Mouse (Mus musculus) cerebellum, postnatal 14 days (tissue): ENCODE results near the gene Armh4.
"Not testable (repeated sequence)": the region's sequence is repeated elsewhere in the genome, so short reads cannot be mapped to it uniquely, and the experiment has no call there.

Experiments
- DNase-seq, 2 experiments: peaks; one replicate each; pipeline ENCODE4 v3.0.0; 2021; ENCODE audit warnings: mixed read lengths in 2 of 2

The Armh4 gene

GRCm38 (mm10) chr14:49782715-49783531, at the start of gene Armh4:
Gene Armh4, minus strand, starts transcription at chr14:49783383.
- peak; percentile 85 to 91 for DNase-seq

GRCm38 (mm10) chr14:49829192-49830171, 46.3 kb upstream of the Armh4 start:
- peak; percentile 13 to 17 for DNase-seq

- not testable (repeated sequence) for DNase-seq
Measured at GRCm38 (mm10) chr14:49819721-49820440, 36.7 kb upstream of the Armh4 start.

- not testable (repeated sequence) for DNase-seq
Measured at GRCm38 (mm10) chr14:49818713-49819208, 35.6 kb upstream of the Armh4 start.

GRCm38 (mm10) chr14:49812966-49813365, 29.8 kb upstream of the Armh4 start:
- DNase-seq = not testable (repeated sequence)

DNA sequence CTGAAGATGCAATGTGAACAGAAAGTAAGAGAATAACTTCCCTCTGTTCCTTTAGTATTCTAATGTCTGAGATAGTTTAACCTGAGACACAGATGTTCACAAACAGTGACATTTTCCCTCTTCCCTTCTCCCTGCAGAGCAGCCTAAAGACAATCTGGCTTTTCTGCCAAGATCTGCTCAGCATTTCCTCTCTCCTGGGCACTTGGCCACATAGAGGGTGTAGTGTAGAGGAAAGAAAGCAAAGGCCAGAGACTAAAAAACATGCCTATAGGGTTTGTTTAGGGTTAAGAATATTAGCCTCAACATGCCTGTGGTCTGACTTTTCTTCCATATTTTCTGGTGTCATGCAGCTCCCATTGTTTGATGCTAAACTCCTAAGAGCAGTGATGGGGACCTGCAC, 21.9 kb upstream of the Armh4 start:
- DNase-seq = peak; percentile 34 to 53

DNA sequence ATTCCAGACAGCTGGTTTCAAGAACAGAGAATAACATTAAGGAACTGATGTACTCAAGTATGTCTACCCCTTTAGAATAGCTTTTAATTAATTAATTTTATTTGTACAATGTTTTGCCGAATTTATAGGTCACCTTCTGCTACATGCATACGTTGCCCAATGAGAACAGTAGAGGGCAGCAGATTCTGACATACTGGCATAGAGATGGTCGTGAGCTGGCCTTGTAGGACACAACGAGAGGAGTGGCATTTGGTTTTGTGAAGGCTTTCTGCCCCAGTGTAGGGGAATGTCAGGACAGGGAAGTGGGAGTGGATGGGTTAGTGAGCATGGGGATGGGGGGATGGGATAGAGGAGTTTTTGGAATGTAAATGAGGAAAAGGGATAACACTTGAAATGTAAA, 18.3 kb upstream of the Armh4 start:
- peak; percentile 74 to 76 for DNase-seq

- DNase-seq = no peak
Measured at GRCm38 (mm10) chr14:49793948-49794347, 10.8 kb upstream of the Armh4 start.

GRCm38 (mm10) chr14:49790542-49790941, 7.4 kb upstream of the Armh4 start:
- no peak for DNase-seq

DNA sequence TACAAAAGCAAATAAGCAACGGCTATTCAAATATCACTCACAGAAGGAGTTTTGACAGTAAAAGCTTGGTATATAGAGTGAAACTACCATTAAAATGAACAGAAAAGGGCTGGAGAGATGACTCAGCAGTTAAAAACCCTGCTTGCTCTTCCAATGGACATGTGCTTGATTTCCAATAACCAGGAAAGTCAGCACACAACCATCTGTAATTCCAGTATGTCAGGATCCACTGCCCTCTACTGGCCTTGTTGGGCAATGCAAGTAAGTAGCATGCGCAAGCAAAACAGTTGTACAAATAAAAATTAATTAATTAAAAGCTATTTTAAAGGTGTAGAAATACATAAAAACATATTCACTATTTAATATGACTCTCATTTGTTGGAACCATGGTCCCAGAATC, 2.6 kb upstream of the Armh4 start:
- peak; percentile 84 to 87 for DNase-seq

DNA sequence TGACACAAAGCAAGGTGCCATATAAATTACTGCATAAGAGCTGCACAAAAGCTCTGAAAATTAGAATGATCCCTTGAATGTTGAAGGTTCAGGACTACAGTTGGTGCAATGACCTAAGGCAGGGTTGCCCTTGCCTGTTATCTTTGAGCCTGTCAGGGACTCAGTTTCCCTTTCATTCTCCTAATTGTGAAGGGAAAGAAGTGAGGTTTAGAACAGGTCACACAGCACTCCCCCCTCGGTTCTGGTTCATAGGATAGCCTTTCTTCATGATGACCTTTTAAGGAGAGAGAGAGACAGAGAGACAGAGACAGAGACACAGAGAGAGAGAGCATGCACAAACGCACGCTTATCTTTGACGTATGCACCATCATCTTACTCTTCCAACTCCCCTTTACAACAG, 683 bp upstream of the Armh4 start:
- no peak for DNase-seq

GRCm38 (mm10) chr14:49780416-49780815, 2.8 kb downstream of the Armh4 start:
- peak in 1 of 2 experiments; percentile 25 for DNase-seq

DNA sequence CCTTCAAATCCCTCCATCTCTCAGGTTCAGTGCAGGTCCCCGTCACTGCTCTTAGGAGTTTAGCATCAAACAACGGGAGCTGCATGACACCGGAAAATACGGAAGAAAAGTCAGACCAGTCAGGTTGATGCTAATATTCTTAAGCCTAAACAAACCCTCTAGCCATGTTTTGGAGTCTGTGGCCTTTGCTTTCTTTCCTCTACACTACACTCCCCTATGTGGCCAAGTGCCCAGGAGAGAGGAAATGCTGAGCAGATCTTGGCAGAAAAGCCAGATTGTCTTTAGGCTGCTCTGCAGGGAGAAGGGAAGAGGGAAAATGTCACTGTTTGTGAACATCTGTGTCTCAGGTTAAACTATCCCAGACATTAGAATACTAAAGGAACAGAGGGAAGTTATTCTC, 5.6 kb downstream of the Armh4 start:
- DNase-seq = peak; percentile 67 to 68

DNA sequence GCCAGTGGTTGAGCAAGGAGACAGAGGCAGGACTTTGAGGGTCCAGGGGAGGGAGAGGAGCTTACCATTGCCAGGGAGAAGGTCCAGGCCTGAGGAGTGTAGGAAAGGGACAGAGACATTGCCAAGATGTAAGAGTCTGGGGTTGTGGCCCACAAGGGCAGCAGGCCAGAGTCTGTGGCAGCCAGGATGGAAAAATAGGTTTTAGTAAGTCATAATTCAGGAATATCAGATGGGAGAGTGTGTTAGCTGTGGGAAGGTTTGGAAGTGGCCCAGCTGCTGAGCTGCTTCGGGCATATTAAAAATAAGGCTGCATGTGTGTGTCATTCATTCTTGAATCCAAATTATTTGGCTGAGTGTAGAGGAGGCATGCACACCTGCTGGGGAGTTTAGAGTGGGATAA, 11.4 kb downstream of the Armh4 start:
- peak; percentile 24 to 45 for DNase-seq

DNA sequence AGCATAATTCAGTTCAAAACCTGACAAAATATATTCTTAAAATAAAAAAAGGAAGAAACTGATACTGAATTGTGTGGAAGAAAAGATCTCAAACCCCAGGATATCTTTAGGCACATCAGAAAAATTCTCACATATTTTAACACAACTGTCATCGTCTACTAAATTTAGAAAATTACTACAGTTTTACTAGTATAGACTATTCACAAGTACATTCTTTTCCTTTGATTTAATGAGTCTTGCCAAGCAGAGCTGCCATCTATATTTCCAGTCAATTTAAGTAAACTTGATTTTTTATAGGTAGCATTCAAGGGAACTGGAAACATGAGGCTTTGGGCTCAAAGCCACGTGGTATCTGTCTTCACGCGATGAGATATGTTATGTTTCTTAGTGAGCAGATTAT, 16.6 kb downstream of the Armh4 start:
- DNase-seq = no peak

DNA sequence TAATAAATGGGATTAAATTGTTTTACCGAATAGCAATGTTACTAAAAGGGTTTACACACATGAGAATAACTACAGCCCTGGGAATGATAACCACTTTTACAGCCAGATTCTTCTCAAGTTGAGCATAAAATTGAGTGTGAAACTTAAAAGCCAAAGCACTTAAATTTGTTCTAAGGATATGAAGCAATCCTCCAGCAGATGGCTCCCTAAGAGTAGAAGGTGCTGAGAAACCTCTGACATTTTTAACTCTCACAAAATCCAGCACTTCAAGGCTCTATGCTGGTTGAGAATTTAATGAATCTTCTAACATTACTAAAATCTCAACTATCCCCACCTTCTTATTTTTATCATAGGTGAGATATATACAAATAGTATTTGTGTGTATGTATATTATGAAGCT, 27.3 kb downstream of the Armh4 start:
- no peak for DNase-seq

GRCm38 (mm10) chr14:49752614-49753013, 30.6 kb downstream of the Armh4 start:
- DNase-seq = no peak

- no peak for DNase-seq
Measured at GRCm38 (mm10) chr14:49745874-49746273, 37.3 kb downstream of the Armh4 start.

DNA sequence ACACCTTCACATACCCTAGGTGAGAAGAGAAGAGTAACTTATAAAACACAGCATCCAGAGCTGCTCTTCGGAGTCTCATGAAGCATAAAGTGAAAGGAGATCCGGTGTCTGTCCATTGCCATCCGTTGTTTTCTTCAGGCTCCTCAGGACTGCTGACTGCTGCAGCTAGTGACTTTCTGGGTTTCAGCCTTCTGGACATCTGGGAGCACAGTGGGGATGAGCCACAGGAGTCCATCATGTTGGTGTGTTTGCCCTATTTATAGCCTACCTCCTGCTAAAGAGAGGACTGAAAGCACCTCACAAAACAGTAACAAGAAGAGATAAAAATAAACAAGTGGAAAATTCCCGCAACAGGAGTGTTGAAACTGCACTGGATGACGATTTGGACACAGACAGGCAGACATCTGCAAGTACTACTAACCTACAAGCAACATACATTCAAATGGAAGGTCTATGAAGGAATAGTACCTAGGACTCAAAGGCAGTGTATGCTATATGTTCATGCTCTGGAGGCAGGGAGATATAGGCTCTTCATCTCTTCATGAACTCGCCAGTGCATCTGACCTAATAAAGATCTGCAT, 39.1 kb downstream of the Armh4 start:
- peak; percentile 62 to 80 for DNase-seq

DNA sequence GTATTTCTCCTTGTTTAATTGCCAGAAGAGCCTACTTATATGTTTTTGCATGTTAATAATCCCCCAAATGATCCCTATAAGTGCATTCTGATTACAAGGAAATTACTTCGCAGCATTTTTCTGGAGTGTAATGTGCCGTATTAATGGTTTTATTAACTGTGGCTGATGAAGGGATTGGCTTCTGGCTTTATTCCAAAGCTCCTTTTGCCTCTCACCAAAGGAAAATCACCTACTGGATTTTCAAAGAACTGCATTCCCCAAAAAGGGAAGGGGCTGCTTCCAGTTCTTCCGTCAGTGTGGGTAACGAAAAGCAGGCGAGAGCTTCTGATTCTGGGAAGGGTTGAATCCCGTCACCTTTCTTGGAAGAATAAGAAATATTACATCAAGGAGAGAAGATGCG, 43.9 kb downstream of the Armh4 start:
- DNase-seq = peak; percentile 18 to 27

DNA sequence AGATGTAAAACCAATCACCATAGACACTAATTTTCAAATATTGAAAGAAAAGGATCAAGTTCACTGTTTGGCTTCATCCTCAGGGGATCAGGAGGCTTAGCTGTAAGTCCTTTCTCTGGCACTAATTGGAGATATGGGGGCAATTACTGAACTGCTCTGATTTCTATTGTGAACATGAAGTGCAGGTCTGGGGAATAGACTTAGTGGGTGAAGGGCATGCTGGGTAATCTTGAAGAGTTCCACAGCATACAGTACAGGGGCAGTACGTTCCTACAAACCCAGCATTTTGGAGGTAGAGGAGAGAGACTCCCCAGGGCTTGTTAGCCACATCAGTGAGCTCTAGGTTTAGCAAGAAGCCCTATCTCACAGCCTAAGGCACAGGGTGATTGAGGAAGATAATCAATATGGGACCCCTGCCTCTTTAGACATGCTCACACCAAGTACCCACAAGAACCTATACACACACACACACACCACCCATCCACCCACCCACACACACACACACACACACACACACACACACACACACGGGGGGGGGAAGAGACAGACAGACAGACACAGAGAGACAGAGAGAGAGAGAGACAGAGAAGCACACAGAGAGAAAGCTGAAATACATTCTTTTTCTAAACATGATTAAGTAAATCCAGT, 44.6 kb downstream of the Armh4 start:
- DNase-seq = no peak

DNA sequence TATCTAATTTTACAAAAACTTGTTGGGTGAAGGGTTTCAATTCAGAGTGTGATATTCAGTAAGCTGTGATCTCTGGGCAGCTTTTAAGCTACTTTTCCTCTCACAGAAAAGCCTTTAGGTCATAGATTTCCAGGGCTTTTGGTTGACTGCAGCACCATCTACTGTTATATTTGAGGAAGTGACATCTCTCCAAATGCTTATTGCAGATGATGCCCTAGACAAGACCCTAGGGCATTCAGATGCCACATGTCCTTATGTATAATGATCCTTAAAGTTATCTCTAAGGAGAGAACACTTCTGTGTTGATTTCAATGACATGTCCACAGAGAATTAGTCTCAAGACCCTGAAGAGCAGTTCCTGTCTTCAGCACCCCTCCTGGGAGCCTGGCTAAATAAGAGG, 49.2 kb downstream of the Armh4 start:
- peak; percentile 26 to 49 for DNase-seq
